Mouse (Mus musculus) inflammation-experienced regulatory T-cells, adult 6 months (primary cell): ENCODE results near the gene Rybp. TPM values are rescaled to one million over a fixed set of nuclear protein-coding genes. Genes with fewer than 3 reads are reported as not detected.

Experiments
- ATAC-seq: one replicate; pipeline ENCODE4 v1.8.0; 2017
- polyA plus RNA-seq, 3 experiments: library from polyadenylated mRNA; unstranded; fragments of 100-300 nt; shearing (Covaris generic); gene quantifications; one replicate each; pipeline ENCODE4 v1.2.1; 2017

Gene Rybp
- polyA plus RNA-seq, 3 experiments from 2014 or later, result 7.2 to 10.7 (median 9.7) TPM

DNA sequence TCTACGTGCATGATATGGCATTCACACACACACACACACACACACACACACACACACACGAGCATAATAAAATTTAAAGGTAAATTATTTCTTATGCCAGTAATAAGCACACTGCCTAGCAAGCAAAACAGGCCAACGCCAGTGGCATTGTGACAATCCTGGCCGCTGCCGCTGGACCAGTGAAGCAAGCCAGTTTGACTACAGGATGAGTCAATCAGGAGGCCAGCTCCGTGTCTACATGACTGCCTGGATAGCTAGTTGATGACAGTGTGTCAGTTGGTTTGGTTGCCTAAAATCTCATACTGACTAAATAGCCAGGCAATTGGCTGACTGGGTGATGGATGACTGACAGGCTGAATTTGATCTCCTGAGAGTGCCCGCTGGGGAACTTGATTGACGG, 69.8 kb downstream of the Rybp start:
- no peak for ATAC-seq

DNA sequence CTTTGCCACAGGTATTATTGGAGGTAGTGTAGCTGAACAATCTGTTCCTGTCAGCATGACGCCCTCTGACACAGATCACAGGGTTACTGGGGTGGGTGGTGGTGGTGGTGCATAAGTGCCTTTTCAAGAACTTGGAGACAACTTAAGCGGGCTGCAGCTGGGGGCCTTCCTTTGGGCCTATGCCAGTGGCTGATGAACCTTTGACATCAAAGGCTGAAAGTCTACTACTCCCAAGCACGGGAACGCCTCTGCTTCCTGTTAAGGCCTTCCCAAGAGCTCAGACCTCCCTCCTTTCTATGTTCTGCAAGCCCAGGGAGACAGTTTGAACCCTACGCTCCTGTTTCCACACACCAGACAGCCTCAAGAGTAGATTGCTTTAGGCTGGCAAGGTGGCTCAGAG, 70.3 kb downstream of the Rybp start:
- ATAC-seq, result no peak

- no peak for ATAC-seq
Measured at GRCm38 (mm10) chr6:100215809-100216208, 71.5 kb downstream of the Rybp start.

DNA sequence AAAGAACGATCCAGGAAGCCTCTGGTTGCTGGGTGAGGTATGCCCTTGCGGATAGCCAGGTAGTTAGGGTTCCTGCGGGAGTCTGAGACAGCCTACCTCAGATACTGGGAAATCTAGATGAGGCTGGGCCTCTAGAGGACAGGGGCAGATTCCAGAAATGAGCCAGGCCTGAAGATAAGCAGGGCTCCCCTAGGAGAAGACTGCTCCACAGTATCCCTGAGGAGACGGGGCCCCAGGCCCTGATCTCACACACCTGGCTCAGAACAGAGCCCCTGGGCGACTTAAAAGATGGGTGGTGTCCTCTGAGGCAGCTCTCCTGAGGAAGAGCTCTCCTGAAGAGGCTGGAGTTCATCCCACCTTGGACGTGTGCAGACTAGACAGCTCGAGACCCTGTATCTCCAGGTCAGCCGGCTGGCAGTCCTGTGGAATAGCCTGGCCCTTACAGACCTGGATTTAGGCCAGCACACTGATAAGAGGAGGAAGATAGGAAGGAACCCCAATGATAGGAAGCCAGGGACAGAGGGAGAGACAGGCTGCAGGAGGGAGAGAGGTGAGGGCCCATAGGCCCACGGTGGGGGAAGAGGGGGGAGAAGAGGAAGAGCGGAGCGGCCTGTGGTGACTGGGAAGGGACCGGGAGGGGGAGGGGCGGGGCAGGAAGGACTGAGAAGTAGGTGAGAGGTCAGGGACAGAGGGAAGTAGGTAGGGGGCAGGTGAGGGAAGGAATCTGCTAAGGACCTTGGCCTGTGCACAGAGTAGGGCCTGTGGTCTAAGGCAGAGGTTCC, 73.0 kb downstream of the Rybp start:
- no peak for ATAC-seq

DNA sequence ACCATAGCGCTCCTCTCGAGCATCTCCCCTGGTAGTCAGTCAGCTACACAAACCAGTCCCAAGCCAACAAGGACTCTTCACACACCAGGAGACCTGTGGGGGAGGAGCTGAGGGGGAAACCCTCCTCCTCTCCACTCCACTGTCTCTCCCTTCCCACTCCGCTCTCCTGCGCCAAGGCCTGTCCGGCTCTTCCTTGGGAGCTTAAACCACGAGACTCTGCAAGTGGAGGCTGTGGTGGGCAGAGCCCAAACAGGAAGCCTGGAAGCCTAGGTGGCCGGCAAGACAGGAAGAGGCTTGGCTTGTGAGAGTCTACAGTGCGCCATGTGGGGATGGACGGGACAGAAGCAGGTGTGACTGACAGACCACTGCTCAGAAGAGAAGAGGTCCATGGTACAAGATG, 73.7 kb downstream of the Rybp start:
- no peak for ATAC-seq

- ATAC-seq, result no peak
Measured at GRCm38 (mm10) chr6:100212820-100213219, 74.5 kb downstream of the Rybp start.

- ATAC-seq, result no peak
Measured at GRCm38 (mm10) chr6:100211646-100212045, 75.6 kb downstream of the Rybp start.

GRCm38 (mm10) chr6:100210517-100210916, 76.8 kb downstream of the Rybp start:
- ATAC-seq, result no peak

DNA sequence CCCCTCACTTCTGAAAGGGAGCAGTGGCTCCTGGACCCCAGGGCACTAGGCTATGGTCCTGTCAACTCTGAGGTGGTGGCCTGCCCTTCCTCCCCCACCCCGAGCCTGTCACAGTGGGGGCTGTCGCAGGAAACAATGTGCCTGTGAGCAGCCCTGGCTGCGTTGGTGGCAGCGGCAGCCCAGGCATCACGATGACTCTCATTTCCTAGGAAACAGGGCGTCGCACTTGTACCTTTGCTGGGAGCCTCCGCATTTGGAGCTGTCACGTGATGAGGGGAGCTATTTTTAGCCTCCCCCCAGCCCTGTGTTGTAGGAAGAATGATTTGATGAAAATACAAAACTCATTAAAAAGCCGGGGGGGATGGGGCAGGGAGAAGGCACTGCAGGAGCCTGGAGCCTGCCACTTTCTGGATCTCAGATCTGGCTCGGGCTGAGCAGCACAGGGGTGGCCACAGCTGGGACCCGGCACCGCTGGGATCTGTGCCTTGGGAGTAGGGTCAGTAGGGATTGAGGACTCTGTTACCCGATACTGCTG, 80.5 kb downstream of the Rybp start:
- ATAC-seq, result no peak

DNA sequence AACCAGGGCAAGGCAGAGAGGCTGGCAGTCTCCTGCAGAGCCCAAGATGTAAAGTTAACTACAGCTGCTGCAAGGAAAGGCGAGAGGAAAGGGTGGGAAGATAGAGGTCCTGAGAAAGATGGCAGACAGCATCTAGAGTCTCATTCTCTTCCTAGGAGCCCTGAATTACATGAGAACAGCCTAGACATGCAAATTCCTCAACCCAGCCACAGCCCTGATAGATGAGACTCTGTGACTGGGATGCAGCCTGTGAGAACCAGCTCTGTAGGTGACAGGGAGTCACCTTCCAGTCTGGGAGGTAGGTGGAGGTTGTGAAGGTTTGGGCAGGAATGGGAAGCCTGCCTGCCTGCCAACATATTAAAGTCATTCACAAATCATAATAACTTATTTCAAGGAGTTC, 81.0 kb downstream of the Rybp start:
- ATAC-seq, result no peak

GRCm38 (mm10) chr6:100204436-100204835, 82.8 kb downstream of the Rybp start:
- no peak for ATAC-seq

GRCm38 (mm10) chr6:100203492-100203891, 83.8 kb downstream of the Rybp start:
- ATAC-seq, result no peak

- no peak for ATAC-seq
Measured at GRCm38 (mm10) chr6:100202091-100202490, 85.2 kb downstream of the Rybp start.

- ATAC-seq, result no peak
Measured at GRCm38 (mm10) chr6:100197102-100197501, 90.2 kb downstream of the Rybp start.

- ATAC-seq, result no peak
Measured at GRCm38 (mm10) chr6:100195870-100196409, 91.3 kb downstream of the Rybp start.

DNA sequence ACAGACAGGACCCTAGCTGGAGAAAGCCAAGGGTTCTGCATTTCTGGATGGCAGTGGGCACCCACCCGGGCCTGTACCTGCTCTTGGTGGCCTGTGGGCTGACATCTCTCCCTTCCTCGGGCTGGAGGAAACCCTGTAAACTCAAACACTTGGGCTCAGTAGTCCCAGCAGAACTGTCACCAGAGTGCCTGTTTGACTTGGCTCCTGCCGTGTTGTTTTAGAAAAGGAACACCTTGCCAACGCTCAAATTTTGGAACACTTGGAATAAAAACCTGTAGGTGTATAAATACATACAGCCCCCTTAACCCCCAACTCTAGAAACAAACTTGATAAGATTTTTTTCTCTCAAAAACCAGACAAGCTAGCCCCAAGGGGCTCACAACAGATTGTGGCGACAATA, 92.2 kb downstream of the Rybp start:
- ATAC-seq, result no peak

DNA sequence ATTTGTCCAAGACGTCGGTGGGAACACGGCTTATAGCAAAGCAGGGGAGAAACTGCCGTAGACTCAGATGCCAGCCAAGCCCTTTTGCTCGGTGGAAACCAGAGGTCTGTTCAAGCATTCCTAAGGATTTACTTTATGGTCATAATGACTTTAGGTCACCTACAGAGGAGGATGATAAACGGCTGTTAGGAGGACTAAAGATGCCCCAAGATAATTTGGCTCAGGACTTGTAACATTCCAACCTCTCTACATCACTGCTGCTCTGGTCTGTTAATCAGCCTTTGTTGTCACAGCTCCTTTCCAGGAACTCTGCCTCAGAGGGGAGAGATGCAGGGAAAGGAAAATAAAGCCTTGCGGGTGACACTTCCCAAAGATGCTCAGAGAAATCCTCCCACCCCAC, 93.5 kb downstream of the Rybp start:
- ATAC-seq, result no peak

DNA sequence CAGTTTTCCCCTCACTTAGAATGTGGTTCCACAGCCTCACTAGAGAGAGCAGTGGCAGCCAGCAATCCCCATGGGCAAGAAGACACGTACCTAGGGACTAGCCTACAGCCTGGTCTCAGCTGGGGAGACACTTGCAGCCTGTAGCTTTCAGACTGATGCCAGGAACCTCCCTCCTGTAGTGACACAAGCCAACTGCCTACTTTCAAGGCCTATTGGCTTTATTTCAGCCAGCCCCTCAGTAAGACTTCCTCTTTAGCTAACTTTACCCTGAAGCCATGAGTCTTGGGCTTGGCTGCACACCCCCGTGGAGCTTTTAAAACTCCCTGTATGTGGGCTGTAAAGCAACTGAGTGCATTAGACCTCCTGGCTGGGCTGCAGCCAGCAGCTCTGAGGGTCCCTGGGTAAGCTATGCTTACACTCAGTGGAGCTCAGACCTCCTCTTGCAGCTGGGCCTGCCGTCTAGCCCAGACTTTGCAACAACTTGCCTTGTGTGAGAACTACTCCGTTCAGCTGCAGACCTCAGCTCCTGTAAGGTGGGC, 94.5 kb downstream of the Rybp start:
- no peak for ATAC-seq

DNA sequence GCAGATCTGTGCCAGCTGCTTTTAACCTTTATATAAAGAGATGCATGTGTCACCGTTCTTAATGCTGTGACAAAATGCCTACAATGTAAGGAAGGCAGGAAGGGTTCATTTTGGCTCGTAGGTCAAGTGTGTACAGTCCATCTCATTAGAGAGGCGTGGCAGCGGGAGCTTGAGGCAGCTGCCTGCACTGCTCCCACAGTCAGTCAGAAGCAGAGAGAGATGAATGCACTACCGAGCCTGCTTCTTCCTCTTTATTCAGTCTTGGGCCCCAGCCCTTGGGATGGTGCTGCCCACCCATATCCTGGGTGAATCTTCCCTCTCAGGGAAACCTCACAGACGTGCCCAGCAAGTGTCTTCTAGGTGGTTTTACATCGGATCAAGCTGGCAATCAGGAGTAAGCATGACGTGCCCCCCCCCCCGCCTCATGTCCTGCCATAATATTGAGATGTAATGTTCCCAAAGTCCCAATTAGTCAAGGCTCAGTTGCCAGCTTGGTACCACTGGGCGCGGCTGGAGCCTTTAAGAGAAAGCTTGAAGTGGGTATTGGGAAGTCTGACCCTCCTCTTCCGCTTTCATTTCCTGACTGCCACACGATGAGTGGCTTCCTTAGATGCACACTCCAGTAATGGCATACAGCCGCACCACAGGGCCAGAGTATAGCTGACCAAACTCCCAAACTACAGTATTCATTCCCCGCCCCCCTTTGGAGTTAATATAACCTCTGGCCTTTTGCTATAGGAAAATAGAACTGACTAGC, 96.3 kb downstream of the Rybp start:
- no peak for ATAC-seq

GRCm38 (mm10) chr6:100190310-100190709, 97.0 kb downstream of the Rybp start:
- ATAC-seq, result no peak

GRCm38 (mm10) chr6:100188883-100189743, 98.2 kb downstream of the Rybp start:
- no peak for ATAC-seq

DNA sequence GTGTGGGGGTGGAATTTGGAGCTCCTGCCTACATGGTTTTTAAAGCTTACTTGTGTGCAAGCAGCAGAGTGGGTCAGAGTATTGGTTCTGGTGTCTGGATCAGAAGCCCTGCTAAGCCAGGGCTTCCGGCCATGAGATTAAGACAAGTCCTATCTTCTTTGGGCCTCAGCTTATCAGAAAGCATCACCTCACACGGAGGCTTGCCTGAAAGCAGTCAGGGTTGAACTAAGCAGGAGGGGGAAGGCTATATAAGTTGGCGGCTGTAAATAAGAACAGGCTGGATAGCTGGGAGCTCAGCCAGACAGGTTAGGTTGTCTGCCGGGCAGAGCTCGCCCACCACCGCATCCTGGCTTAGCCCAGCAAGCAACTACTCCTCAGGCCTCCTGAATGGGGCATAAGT, 99.5 kb downstream of the Rybp start:
- no peak for ATAC-seq
